Mouse (Mus musculus): ENCODE results near the gene E130116L18Rik.
"Not testable (repeated sequence)": the region's sequence is repeated elsewhere in the genome, so short reads cannot be mapped to it uniquely, and the experiment has no call there.

The E130116L18Rik gene

DNA sequence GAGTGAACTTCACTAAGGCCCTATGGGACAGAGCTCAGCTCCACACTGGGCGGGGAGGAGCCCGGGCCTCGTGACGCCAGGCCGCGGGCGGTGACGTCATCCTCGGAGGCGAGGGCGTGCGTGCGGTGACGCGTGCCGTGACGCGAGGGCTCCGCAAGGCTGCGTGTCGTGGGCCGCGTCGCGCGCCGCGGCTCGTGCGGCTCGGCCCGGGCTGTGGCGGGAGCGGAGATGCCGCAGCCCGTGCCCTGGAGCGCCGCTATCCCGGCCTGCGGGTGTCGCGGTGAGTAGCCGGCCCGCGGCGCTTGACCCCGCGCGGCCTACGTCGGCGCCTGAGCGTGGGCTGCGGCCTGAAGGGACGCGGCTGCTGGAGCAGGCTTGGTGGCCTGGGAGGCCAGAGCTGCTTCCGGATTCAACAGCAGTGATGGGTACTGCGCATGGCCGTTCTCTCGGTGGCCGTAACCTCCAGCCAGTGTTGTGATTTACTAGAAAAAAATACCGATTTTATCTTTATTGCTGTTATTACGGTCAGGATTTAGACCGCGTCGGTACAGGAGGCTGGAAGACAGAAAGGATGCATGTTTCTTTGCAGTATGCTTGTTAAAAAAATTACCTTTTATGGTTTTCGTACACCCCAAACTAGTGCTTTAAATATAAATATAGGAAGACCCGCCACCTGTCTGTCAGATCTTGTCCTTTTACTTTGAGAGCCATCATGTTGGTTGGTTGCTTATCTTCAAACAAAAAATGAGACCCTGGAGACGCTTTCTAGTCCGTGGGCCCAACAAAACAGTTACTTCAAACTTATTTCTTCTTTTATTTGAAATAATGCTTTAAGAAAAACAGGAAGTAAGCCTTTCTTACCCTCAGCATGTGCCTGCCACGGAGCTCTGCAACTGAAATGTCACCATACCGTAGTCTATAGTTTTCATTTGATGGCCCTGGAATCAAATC, at the start of gene E130116L18Rik:
E130116L18Rik (minus strand) TSS at position 402 of the 951 bp plus-strand sequence.
- no peak for DNase-seq (ENCODE audit: extremely low read depth, low read depth, low spot score)

DNA sequence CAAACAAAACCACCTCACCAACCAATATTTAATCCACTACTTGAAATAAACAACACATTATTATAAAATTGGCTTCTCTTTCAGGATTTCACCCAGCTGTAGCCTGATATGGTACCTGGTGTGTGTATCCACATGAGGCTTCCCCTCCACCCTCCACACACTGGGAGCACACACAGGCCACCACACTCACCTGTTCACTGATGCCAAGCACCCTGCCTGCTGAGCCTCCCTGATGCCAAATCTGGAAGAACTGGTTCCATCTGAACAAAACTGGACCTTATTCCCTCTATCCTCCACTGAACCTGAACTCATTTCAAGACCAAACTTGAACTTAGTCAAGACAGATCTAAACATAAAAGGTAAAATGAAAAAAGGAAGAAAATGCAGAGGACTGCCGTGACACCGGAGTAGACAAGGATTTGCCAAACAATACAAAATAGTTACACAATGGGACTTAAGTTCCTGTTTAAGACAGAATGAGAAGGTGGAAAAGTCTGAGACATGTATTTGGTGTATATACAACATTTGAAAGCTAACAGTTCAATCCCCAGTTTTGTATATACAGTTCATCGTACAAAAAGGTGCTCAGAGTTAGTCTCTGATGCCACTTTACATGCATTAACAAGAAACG, 45.4 kb upstream of the E130116L18Rik start:
- no peak for DNase-seq (ENCODE audit: extremely low read depth, low read depth, low spot score)

DNA sequence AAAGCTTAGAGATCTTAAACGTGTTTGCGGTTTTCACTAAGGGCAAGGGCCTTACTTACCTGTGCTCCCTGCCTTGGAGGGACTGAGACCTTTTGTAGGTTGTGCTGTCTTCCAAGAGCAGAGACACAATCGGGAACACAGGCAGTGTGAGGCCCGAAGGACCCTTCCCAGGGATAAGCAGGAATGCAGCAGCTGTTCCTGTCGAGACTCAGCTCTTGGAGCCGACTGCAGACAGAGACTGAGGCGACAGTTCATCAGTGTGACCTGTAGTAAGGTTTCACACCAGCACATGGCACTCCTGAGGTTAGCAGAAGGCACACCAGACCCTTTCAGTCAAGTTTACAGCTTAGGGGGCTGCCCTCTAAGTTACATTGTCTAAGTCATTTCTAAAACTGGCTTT, 39.3 kb upstream of the E130116L18Rik start:
- no peak for DNase-seq (ENCODE audit: extremely low read depth, low read depth, low spot score)

DNA sequence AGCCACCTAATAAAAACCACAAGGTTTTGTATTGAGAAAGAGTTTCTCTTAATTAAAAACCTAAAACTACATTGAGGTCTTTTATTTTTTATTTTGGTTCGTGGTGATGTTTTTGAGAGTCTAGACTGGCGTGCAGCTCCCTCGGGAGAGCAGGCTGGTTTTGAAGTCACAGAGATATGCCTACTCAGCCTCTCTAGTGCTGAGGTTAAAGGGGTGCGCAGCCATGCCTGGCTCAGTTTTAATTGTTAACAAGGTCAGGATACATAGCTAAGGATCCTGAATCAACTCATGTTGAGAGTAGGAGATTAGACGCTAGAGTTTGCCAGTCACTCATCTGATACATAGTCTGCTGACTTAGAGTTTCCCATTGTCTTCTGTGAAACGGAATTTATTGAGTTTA, 38.5 kb upstream of the E130116L18Rik start:
- DNase-seq (ENCODE audit: extremely low read depth, low read depth, low spot score): no peak

DNA sequence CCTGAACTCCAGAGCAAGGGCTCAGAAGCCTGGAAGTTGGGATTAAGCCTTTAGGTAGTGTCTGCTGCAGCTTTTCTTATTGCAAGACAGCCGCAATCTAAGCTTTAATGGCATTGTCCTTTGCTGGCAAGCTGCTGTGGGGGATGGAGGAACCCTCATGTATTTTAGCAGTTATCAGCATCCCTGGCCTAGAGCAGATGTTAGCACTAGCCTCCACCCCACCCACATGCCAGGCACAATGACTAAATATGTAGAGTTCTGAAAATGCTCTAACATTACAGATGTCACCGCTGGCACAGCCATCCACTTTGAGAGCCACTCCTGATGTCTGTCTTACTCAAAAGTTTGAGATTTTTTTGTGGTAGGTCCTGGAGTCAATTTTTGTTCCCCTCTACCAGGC, 33.7 kb upstream of the E130116L18Rik start:
- DNase-seq (ENCODE audit: extremely low read depth, low read depth, low spot score): no peak

DNA sequence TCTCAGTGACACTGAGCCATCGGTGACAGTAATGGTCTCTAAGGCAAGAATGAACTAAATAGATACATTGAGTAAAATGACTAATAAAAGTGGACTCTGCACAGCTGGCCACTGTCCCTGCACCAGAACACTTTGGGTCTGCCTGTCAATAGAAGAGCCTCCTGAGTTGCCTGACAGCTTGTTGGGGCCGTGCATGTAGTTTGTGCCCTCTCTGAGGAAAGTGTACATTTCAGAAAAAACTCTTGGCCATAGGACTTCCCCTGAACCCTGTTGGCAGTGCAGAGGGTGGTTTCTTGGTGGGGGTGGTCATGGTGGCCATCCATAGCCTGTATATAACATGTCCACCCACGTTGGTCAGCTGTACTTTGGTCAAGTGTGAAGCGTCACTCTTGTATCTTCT, 31.5 kb upstream of the E130116L18Rik start:
- DNase-seq (ENCODE audit: extremely low read depth, low read depth, low spot score): no peak

DNA sequence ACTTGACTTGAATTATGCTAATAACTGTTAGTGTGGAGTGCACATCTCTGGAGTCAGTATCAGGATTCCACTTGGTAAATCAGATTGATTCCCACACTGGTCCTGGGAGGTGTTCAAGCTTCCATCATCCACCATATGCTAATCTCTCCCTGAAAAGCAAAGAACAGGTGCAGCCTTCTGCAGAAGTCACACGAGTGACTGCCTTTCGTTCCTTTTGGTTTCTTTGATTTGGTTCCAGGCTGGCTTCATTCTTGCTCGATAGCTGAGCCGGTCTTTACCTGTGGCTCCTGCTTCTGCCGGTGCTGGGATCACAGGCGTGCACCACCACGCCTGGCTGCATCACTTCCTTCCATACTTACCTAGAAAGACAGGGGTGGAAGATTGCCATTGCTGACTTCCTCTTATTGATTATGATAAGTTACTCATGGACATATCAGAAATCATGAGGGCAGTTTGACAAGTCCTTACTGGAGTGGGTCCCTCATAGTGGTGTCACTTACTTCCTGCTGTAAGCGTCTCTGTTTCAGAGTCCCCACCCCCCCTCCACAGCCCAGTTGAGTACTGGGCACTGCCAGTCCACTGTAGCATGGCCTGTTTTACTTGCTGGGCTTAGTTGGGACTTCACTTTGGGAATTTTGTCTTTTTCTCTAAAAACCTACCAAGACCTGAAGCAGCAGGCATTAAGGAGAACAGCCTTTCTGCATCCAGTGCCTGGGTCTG, 30.0 kb upstream of the E130116L18Rik start:
- no peak for DNase-seq (ENCODE audit: extremely low read depth, low read depth, low spot score)

DNA sequence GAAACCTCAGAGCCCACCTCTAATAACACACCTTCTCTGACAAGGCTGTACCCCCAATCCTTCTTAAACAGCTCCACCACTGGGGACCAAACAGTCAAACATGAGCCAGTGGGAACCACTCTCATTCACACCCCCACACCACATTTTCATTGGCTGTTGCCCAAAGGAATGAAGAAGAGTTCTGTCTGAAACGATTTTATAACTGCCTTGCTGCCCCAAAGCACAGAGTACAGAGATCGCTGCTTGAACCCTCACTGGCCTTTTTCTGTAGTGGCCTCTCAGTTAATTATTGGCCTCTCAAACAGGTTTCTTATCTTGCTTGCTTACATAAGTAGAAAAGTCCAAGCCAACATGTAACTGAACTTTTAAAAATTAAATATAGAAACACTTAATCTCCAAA, 29.5 kb upstream of the E130116L18Rik start:
- no peak for DNase-seq (ENCODE audit: extremely low read depth, low read depth, low spot score)

DNA sequence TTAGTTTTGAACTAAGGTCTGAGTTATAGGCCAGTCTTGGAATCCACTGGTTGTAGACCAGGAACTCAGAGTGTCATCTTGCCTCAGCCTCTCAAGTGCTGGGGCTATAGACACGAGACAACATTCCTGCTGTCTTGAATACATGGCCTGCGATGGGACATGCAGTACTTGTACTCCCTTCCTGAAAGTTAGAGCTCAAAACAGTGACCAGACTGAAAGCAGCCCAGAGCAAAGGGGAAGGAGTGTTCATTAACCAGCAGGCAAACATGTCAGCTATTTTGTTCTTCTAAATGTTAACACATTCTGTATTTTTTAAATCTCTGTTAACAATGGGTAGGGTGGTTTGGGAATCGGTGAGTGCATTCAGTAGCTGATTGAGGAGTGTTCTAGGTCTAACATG, 24.1 kb upstream of the E130116L18Rik start:
- DNase-seq (ENCODE audit: extremely low read depth, low read depth, low spot score): no peak

DNA sequence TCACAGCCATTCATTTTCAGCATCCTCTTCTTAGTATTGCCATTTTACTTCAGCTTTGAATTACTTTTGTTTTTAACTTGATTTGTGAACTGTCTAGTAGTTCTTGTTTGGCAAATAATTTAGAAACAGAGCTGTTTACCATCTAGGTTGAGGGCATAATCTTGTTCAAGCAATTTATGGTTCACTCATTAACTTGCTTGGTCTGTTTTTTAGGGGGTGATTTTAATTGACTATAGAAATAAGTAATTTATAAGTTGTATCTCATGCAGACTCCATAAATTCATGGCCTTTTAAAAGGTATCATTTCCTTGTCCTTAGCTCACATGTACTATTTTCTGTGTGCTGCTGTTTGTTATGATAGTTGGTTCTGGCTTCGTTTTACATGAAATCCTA, 23.5 kb upstream of the E130116L18Rik start:
- no peak for DNase-seq (ENCODE audit: extremely low read depth, low read depth, low spot score)

DNA sequence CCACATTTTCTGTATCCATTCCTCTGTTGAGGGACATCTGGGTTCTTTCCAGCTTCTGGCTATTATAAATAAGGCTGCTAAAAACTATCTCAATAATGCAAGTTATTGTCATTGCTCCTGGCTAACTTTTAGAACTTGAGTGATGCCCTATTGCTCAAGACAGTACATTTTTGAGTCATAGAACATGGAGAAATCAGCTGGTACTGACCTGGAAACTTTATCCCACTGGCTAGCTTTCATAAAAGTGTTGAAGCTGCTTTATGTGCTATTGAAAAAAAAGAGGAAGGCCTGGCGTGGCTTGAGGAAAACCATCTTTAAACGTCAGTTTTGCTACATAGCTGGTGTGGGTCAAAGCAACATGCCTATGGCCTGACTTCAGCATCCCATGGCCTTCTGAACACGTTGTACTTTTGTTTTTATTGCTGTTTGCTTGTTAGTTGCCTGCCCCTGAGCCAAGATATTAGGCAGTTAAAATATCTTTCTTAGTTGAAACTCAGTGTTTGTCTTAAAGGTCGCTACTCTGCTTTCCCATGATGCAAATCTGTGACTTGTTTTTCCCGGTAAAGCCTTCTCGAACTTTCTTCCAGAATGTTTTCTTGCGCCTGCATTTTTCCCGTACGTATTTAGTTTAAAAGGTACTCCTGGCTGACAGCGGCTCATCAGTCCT, 23.0 kb upstream of the E130116L18Rik start:
- no peak for DNase-seq (ENCODE audit: extremely low read depth, low read depth, low spot score)

DNA sequence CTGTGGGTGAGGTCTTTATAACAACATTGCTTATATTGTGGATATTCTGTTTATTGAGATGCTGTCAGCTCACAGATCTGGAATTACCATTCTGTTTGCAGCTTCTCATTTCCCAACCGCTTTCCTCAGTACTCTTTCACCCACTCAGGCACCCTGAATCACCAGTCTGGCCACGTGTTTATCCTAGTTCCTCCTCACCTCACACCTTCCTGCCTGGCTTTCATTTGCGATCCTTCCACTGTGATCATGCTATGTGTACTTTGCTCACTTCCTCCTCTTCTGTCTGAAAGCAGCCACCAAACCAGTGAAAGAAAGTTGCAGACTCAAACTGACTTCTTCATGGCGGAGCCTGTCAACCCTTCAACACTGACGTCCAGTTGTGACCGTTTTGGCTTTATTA, 20.1 kb upstream of the E130116L18Rik start:
- no peak for DNase-seq (ENCODE audit: extremely low read depth, low read depth, low spot score)

DNA sequence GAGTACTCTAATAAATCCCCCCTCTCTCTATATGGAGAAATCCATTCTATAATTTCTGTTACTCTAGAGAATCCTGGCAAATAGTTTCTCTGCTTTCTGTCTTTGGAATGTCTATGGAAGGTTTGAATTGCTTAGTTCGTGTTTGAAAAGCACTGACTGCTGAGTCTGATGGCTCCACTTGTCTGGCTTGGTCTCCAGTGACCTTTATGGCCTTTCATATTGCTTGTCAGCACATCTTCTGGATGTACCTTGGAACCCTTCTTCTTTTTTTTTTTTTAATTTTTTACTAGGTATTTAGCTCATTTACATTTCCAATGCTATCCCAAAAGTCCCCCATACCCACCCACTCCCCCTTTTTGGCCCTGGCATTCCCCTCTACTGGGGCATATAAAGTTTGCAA, 1.4 kb upstream of the E130116L18Rik start:
- DNase-seq (ENCODE audit: extremely low read depth, low read depth, low spot score): not testable (repeated sequence)

DNA sequence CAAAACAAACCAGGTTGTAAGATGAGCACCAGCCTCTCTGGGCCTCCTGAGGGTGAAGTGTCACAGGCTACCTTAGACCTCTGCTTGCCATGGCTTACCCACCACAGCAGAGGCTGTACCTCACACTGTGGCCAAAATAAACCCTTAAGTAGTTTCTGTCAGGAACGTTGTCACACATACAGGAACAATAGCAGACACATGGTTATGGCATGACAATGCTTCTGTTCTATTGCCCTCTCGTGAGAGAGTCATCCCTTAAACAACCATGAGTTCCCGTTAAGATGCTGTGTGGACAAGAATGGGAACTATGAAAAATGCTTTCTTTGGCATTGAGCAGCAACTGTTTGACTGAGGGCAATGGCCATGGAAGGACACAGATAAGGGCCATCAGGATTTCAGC, 1.3 kb downstream of the E130116L18Rik start, which contains the start of gene Galnt11:
Galnt11 (plus strand) TSS at position 301 of the 400 bp plus-strand sequence.
- DNase-seq (ENCODE audit: extremely low read depth, low read depth, low spot score): no peak

DNA sequence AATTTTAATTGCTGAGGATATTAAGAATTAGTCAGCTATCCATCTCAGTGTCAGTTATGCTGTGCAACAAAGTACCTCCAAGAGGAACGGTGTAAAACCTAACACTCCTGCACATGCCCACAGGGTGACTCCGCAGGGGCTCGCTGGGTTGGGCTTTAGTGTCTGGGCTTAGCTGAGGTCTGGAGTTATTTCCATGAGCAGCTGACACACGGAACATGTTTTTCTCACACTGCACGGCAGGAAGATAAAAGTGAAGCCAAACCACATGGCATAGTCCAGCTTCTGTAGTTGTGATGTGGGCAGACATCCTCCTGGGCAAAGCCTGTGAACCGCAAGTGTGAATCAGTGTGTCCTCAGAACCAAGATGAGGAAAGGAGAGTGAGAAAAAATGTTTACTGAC, 7.9 kb downstream of the E130116L18Rik start:
- no peak for DNase-seq (ENCODE audit: extremely low read depth, low read depth, low spot score)

DNA sequence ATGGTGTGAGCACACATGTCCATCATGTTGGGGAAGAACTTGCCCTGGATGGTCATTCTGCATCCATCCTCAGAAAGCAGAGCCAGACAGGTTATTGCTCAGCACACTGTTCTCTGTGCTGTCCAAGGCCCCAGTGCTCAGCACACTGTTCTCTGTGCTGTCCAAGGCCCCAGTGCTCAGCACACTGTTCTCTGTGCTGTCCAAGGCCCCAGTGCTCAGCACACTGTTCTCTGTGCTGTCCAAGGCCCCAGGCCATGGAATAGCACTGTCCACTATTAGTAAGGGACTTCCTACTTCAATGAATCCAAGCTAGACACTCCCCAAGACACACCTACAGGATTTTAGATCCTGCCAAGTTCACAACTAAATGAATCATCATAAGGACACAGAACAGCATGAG, 9.7 kb downstream of the E130116L18Rik start:
- DNase-seq (ENCODE audit: extremely low read depth, low read depth, low spot score): not testable (repeated sequence)

DNA sequence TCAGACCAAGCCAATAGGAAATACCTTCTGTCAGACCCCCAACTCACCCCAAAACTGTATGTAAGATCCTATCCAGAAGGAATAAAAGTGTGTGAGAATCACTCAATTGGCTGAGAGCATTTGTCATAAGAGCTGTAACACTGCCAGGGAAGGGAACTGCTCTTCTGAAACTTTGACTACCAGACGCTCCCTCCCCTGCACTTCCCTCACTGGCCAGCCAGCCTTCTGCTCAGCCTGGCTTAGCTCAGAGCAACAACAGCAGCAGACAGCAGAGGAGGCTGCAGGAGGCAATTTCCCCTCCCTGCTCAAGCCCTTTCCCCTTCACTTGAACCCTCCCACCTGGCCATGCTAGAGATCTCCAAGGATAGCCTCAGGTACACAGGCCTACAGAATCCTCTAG, 11.1 kb downstream of the E130116L18Rik start:
- no peak for DNase-seq (ENCODE audit: extremely low read depth, low read depth, low spot score)

DNA sequence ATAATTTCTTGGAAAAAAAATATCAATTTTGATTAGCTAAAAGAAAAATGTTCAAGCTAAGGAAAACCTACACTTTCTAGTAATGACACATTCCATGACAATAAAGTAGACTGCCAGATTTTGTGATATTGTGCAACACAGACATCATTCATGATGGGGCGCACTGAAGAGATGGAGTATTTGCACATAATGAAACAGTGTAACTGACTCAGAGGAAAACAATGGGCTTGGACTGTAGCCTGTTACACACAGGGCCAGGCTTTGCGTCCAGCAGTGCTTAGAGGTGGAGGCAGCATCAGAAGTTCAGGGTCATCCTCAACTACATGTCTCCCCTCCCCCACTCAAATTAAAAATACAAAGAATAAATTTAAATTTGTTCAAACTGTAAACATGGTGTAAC, 32.4 kb downstream of the E130116L18Rik start:
- no peak for DNase-seq (ENCODE audit: extremely low read depth, low read depth, low spot score)

DNA sequence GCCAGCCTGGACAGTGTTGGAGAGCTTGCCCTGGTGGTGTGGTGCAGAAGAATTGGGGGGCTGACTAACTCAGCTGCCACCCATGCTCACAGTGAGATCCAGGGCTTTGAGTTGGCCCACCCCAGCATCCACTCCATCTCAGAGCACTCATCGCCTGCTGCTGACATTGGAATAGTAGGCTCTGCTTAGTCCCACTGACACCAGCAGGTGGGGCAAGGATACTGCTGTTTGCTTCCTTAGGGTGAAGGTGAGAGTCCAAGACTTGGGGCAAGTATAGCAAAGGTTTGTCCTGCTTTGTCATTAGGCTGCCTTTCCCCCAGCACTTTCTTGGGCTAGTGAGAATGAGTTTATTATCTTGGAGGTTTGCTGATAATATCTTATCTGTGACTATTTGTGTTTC, 34.2 kb downstream of the E130116L18Rik start:
- no peak for DNase-seq (ENCODE audit: extremely low read depth, low read depth, low spot score)

DNA sequence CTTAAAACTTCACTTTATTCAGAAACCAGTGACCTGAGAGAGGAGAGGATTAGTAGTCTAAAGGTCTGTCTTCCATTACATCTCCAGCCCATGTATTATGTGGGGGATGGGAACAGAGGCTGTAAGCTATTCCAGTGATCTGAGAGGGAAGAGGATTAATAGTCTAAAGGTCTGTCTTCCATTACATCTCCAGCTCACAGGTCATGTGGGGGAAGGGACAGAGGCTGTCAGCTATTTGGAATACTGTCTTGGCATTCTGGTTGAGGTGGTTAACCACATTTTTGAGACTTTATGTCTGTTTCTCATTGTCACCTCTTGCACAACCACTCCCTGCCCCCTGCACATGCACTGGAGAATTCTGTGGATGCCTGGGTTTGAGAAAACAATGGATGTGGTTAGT, 35.2 kb downstream of the E130116L18Rik start:
- no peak for DNase-seq (ENCODE audit: extremely low read depth, low read depth, low spot score)

DNA sequence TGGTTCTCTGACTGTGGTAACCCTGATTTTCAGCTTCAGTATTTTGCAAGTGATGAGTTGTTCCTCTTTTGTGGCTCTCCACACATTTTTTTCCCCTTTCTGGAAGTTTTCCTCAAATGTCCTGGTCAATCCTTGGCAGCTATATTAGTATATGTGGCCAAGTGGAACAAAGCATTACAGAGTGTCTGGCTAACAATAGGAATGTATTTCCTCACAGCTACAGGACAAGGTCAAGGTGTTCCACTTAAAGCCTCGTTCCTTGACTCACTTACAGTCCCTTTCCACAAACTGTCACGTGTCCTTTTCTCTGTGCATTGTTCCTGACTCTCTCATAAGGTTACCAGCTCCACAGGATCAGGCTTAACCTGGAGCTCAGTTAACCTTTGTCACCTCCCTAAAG, 38.4 kb downstream of the E130116L18Rik start:
- peak; percentile 21 for DNase-seq (ENCODE audit: extremely low read depth, low read depth, low spot score)
